Mouse (Mus musculus) limb, embryonic 11.5 days (tissue): Measurements from ENCODE around the gene Zyg11a. TPM values are rescaled to one million over a fixed set of nuclear protein-coding genes. Genes with fewer than 3 reads are reported as not detected.
"Not testable (repeated sequence)": the region's sequence is repeated elsewhere in the genome, so short reads cannot be mapped to it uniquely, and the experiment has no call there.

Experiments used
- ATAC-seq: fragments of 200-750 bp; cut with Nextera tagmentation; 2 replicates; pipeline ENCODE4 v1.8.0; 2017; ENCODE audit warnings: low read depth; ENCODE audit not compliant: insufficient number of reproducible peaks, low FRiP score, low TSS enrichment
- DNase-seq: peaks from one replicate; pipeline ENCODE4 v3.0.0-alpha.2; 2015; ENCODE audit warnings: low spot score
- H3K27ac ChIP-seq: fragments of 300-500 bp; sonication (generic); replicated peaks from 2 replicates; pipeline ENCODE4 v1.5.1; 2014; ENCODE audit warnings: low read depth, mild to moderate bottlenecking, low read length
- H3K27me3 ChIP-seq: fragments of 300-500 bp; sonication (generic); 2 replicates; pipeline ENCODE4 v1.6.1; 2014; ENCODE audit warnings: mild to moderate bottlenecking, low read length, mixed read lengths; ENCODE audit not compliant: control insufficient read depth, insufficient read depth
- H3K36me3 ChIP-seq: fragments of 300-500 bp; sonication (generic); 2 replicates; pipeline ENCODE4 v1.6.1; 2014; ENCODE audit warnings: mild to moderate bottlenecking, low read length, moderate library complexity, mixed read lengths; ENCODE audit not compliant: control insufficient read depth, insufficient read depth
- H3K4me1 ChIP-seq: fragments of 300-500 bp; sonication (generic); 2 replicates; pipeline ENCODE4 v1.6.1; 2014; ENCODE audit warnings: low read length, mixed read lengths; ENCODE audit not compliant: control insufficient read depth, insufficient read depth
- H3K4me2 ChIP-seq: fragments of 300-500 bp; sonication (generic); 2 replicates; pipeline ENCODE4 v1.6.1; 2014; ENCODE audit warnings: low read depth, mild to moderate bottlenecking, moderate library complexity; ENCODE audit not compliant: severe bottlenecking
- H3K4me3 ChIP-seq: fragments of 300-500 bp; sonication (generic); 2 replicates; pipeline ENCODE4 v1.5.1; 2014; ENCODE audit warnings: low read depth, low read length
- H3K9ac ChIP-seq: fragments of 300-500 bp; sonication (generic); 2 replicates; pipeline ENCODE4 v1.6.1; 2014; ENCODE audit warnings: mild to moderate bottlenecking, low read length
- H3K9me3 ChIP-seq: fragments of 300-500 bp; sonication (generic); 2 replicates; pipeline ENCODE4 v1.6.1; 2016; ENCODE audit warnings: low read length; ENCODE audit not compliant: control insufficient read depth
- WGBS: fragments of 180-500 bp; shearing (Covaris S2); extraction: QIAGEN DNeasy Blood & Tissue Kit; methylation state at CpG from one replicate; pipeline ENCODE4 v1.1.7; 2014; 5-methylcytosine and 5-hydroxymethylcytosine counted together
- polyA plus RNA-seq: library from polyadenylated mRNA; unstranded; fragments of >200 nt; fragmentation: Nextera tagmentation; extraction: Ambion mirVana; gene quantifications from 2 replicates; pipeline ENCODE4 v1.2.1, GENCODE M21; 2014

Zyg11a gene
- polyA plus RNA-seq, 1 experiment from 2014 or later = 0.08 TPM

DNA sequence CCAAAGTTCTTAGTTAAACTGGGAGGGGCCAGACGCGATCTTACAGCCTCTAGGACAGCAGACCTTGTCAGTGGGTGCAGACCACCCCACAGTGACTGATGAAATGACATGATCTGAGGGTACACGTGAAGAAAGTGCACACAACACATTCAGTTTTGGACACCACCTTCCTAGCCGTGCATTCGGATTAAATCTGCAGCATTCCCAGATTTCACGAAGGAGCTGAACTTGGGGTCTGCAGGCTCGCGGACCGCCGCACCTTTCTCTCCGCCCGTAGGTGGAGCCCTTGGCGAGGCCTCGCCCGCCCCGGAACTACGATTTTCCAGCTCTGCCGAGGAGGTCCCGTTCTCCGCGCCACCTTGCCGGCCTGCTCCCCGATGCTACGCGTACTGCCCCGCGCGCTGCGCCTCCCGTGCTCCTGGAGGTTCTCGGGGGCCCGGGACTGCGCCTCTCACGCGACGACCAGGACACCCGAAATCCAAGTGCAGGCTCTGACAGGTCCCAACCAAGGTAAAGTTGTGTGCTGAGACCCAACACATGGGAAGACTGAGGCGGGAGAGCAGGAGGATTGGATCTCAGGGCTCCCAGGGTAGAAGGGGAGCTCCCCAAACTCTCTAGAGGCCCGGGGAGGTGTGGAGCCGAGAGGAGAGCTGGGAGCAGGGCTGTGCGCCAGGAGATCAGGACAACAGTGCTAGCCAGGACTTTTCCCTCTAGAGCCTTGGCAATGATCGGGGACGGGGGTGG lies 52.5 kb downstream of the Zyg11a start, which contains the start of gene Echdc2:
Gene Echdc2 (plus strand): TSS at position 286 of the 744 bp plus-strand sequence.
- DNase-seq (peak; percentile 81), ATAC-seq (no peak)
- no peak within 1 kb of the TSS for H3K27ac ChIP-seq
- H3K4me3 ChIP-seq = peak within 1 kb of the TSS; percentile 69
- peaks cover 2% of the 10 kb centered on the region; the same call in 1 of the 2 replicates for H3K27me3 ChIP-seq
- H3K9ac ChIP-seq = peak within 1 kb of the TSS; percentile 77
- no peaks in the 10 kb centered on the region for H3K4me1 ChIP-seq
- no peaks in the 10 kb centered on the region for H3K36me3 ChIP-seq
- WGBS = under 1% methylated on average over 43 of the region's 43 CpGs
- no peaks in the 10 kb centered on the region for H3K9me3 ChIP-seq
- peak within 1 kb of the TSS; percentile 80 for H3K4me2 ChIP-seq

DNA sequence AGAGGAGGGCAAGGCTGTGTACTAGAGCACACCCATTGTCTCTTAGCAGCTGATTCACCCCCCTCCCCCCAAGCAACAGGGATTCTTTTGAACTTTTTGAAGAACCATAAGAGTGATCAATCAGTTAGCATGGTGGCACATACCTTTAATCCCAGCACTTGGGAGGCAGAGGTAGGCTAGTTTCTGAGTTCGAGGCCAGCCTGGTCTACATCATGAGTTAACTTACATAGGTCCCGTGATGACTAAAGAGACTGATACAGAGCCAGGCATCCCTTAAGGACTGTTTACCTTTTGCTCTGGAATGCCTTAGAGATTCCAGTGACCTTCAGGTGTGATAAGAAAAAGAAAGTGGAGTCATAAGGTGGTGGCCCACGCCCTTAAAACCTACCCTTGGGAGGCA lies 54.6 kb downstream of the Zyg11a start:
- 81% methylated on average over 3 of the region's 3 CpGs for WGBS
- no peaks in the 10 kb centered on the region for H3K9me3 ChIP-seq

DNA sequence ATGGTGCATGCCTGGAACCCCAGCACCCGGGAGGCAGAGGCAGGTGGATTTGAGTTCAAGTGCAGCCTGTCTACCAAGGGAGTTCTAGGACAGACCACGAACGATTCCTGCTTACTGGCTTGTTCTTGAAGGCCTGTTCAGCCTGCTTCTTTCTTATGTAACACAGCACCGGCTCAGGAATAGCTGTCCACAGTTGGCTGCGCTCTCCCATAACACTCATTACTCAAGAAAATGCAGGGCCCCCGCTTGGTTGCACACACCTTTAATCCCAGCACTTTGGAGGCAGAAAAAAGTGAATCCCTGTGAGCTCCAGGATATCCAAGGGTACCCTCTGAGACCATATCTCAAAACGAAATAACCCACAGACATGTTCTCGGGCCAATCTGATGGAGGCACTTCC lies 55.9 kb downstream of the Zyg11a start:
- no peak overlapping the region for H3K27ac ChIP-seq
- H3K4me1 ChIP-seq = no peaks in the 10 kb centered on the region
- 91% methylated on average over 8 of the region's 8 CpGs for WGBS
- H3K4me3 ChIP-seq = no peak overlapping the region
- H3K27me3 ChIP-seq = peaks cover 2% of the 10 kb centered on the region; the same call in 1 of the 2 replicates
- no peak for ATAC-seq
- H3K9ac ChIP-seq = no peak overlapping the region
- H3K9me3 ChIP-seq = no peaks in the 10 kb centered on the region
- no peak for DNase-seq
- no peak overlapping the region for H3K4me2 ChIP-seq
- no peaks in the 10 kb centered on the region for H3K36me3 ChIP-seq

More for the DNA sequence above, 54.6 kb downstream of the Zyg11a start:
- no peak for ATAC-seq
- no peak overlapping the region for H3K27ac ChIP-seq
- no peaks in the 10 kb centered on the region for H3K4me1 ChIP-seq
- H3K9ac ChIP-seq = no peak overlapping the region
- H3K4me3 ChIP-seq = no peak overlapping the region
- no peak overlapping the region for H3K4me2 ChIP-seq
- no peaks in the 10 kb centered on the region for H3K36me3 ChIP-seq
- no peak for DNase-seq
- peaks cover 2% of the 10 kb centered on the region; the same call in 1 of the 2 replicates for H3K27me3 ChIP-seq

DNA sequence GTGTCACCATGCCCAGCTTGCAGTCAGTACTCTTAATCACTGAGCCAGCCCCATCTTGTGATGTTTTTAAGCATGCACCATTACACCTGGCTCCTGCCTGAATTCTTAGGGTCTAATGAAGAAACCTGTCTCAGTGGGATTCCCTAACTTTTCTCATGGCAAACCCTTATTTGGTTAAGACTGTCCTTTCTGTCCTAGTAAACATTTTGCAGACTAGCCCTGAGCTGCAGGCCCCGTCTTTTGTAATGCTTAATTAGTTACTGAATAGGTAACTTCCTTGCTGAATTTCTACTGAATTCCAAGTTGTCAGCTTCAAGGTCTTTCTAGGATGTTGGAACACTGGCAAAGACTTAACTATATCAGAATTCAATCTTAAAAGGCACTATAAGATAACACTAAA lies 62.7 kb downstream of the Zyg11a start:
- H3K27ac ChIP-seq, ATAC-seq, H3K4me1 ChIP-seq, H3K27me3 ChIP-seq, H3K9me3 ChIP-seq, H3K4me3 ChIP-seq, H3K36me3 ChIP-seq, DNase-seq, H3K4me2 ChIP-seq, H3K9ac ChIP-seq: not testable (repeated sequence)
- WGBS = 83% methylated on average over 1 of the region's 1 CpGs

DNA sequence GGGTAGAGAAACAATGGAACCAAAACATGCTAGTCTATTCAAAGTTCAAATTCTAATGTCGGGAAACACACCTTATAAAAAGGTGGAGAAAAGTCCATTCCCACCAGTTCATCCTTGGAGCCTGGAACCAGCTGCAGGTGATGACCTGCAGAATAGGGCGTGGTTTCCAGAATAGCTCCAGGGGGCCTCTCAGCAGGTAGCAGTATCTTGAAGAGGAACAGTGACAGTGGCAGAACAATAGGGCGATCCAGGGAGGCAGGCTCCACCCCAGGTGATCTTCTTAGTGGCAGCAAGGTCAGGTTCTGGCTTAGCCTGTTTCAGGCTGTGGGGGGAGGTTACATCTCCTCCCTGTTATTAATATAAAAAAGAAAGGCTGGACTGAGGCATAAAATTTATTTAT lies 72.3 kb downstream of the Zyg11a start:
- ATAC-seq, H3K9me3 ChIP-seq, H3K4me1 ChIP-seq, H3K36me3 ChIP-seq, H3K27ac ChIP-seq, H3K9ac ChIP-seq, H3K4me3 ChIP-seq, DNase-seq, H3K4me2 ChIP-seq, H3K27me3 ChIP-seq: not testable (repeated sequence)
- WGBS = 47% methylated on average over 3 of the region's 3 CpGs

DNA sequence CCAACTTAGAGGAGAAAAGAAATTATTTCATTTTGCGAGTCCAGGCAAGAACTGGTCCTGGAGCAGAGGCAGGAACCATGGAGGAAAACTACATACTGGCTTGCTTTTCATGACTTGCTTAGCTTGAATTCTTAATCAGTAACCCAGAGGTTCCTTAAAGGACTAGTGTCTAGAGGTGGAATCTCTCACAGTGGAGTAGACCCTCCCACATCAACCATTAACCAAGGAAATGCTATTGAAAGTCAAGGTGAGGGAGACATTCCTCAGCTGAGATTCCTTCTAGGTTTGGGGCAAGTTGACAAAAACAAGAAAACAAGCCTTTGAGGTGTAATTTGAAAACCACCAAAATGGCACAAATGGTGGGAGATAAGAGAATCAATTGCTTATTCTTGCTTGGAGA lies 73.0 kb downstream of the Zyg11a start, which contains the start of gene Scp2:
Gene Scp2 (minus strand): TSS at position 119 of the 400 bp plus-strand sequence.
- no peak within 1 kb of the TSS for H3K27ac ChIP-seq
- H3K4me1 ChIP-seq = no peaks in the 10 kb centered on the region
- DNase-seq (no peak), ATAC-seq (no peak)
- H3K27me3 ChIP-seq = no peaks in the 10 kb centered on the region
- H3K36me3 ChIP-seq = no peaks in the 10 kb centered on the region
- no peak within 1 kb of the TSS for H3K4me3 ChIP-seq
- H3K9ac ChIP-seq = no peak within 1 kb of the TSS
- 85% methylated on average over 1 of the region's 1 CpGs for whole genome bisulfite sequencing
- H3K4me2 ChIP-seq = no peak within 1 kb of the TSS
- H3K9me3 ChIP-seq = no peaks in the 10 kb centered on the region; the same call in 1 of the 2 replicates

DNA sequence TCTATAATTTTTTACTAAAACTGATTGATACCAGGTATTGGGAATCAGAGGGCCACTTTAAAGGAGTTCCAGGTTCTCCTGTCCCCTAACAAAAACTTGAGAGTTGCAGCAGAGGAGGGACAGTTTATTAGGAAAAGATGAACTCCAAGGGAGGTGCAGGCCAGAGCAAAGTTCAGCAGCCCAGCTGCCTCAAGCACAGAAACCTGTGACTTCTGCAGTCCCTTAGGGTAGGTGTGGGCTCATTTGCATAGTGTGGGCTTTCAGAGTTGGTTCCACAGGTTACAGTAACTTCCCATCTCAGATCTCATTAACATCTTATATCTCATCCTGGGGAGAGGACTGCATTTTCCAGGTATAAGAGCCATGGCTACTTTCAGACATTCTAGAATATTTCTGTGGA lies 74.1 kb downstream of the Zyg11a start:
- DNase-seq = no peak
- H3K27ac ChIP-seq = no peak overlapping the region
- no peak overlapping the region for H3K4me2 ChIP-seq
- H3K9me3 ChIP-seq = no peaks in the 10 kb centered on the region; the same call in 1 of the 2 replicates
- H3K27me3 ChIP-seq = no peaks in the 10 kb centered on the region
- ATAC-seq = no peak
- H3K9ac ChIP-seq = no peak overlapping the region
- H3K4me1 ChIP-seq = no peaks in the 10 kb centered on the region
- H3K4me3 ChIP-seq = no peak overlapping the region
- no peaks in the 10 kb centered on the region for H3K36me3 ChIP-seq

DNA sequence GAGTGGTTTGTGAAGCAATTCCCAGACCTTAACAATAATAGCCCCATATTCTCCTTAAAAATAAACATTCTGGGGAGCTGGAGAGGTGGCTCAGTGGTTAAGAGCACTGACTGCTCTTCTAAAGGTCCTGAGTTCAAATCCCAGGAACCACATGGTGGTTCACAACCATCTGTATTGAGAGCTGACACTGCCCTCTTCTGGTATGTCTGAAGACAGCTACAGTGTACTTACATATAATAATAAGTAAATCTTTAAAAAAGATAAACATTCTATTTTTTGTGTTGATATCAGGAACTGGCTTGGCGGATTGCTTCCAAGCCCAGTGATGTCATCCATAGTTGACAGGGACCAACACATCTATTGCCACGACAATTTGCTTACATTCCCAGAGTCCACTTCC lies 74.7 kb downstream of the Zyg11a start:
- H3K4me3 ChIP-seq, H3K9me3 ChIP-seq, H3K27me3 ChIP-seq, DNase-seq, H3K27ac ChIP-seq, ATAC-seq, H3K9ac ChIP-seq, H3K36me3 ChIP-seq, H3K4me1 ChIP-seq, H3K4me2 ChIP-seq: not testable (repeated sequence)
- WGBS = 93% methylated on average over 2 of the region's 2 CpGs
